Mouse (Mus musculus) colon, adult 2 months (tissue): ENCODE measurements around the gene Tbl2. TPM values are rescaled to one million over a fixed set of nuclear protein-coding genes. Genes with fewer than 3 reads are reported as not detected.

Experiments used
- polyA plus RNA-seq: library from polyadenylated mRNA; depleted of rRNA; stranded (reverse); fragments of >200 nt; gene quantifications from 2 replicates; pipeline ENCODE4 v1.2.3, GENCODE M21; 2012; rRNA removed

The Tbl2 gene
- polyA plus RNA-seq = 8.5 and 11.8 TPM in 2 replicates

GRCm38 (mm10) chr5:135149053-135149819, at the start of gene Tbl2:
Tbl2 (plus strand) TSS chr5:135149657.

GRCm38 (mm10) chr5:135168063-135169062, 18.9 kb downstream of the Tbl2 start, which contains the start of gene Bcl7b:
Bcl7b (plus strand) TSS chr5:135168283.

GRCm38 (mm10) chr5:135186621-135187348, 37.3 kb downstream of the Tbl2 start, which contains the start of gene Baz1b:
Baz1b (plus strand) TSS chr5:135187264.

Other genes starting within 250 kb of the Tbl2 start
- gene Tmem270, start 242.9 kb upstream of the Tbl2 start, polyA plus RNA-seq = not detected in 2 replicates
- gene Cldn13, start 234.1 kb upstream of the Tbl2 start, polyA plus RNA-seq = 0.17 TPM in 1 of 2 replicates, not detected in the other
- gene Mettl27, start 217.3 kb upstream of the Tbl2 start, polyA plus RNA-seq = 14.2 and 20.2 TPM in 2 replicates
- 171 and 209 TPM in 2 replicates for gene Cldn4, start 202.7 kb upstream of the Tbl2 start, polyA plus RNA-seq
- 2,205 and 2,501 TPM in 2 replicates for gene Cldn3, start 163.4 kb upstream of the Tbl2 start, polyA plus RNA-seq
- gene Abhd11, start 140.5 kb upstream of the Tbl2 start, polyA plus RNA-seq = 132 and 144 TPM in 2 replicates
- 8.4 and 9.9 TPM in 2 replicates for gene Stx1a, start 126.2 kb upstream of the Tbl2 start, polyA plus RNA-seq
- gene Dnajc30, start 85.5 kb upstream of the Tbl2 start, polyA plus RNA-seq = 46.0 and 58.3 TPM in 2 replicates
- gene Bud23, start 84.7 kb upstream of the Tbl2 start, polyA plus RNA-seq = 54.6 and 73.2 TPM in 2 replicates
- gene Vps37d, start 71.4 kb upstream of the Tbl2 start, polyA plus RNA-seq = 3.1 and 4.0 TPM in 2 replicates
- gene Mlxipl, start 59.8 kb upstream of the Tbl2 start, polyA plus RNA-seq = 43.4 and 51.1 TPM in 2 replicates
- gene Bcl7b, start 18.6 kb downstream of the Tbl2 start, polyA plus RNA-seq = 27.8 and 32.4 TPM in 2 replicates
- 16.3 and 18.2 TPM in 2 replicates for gene Baz1b, start 37.6 kb downstream of the Tbl2 start, polyA plus RNA-seq
- 8.6 and 14.8 TPM in 2 replicates for gene Fzd9, start 101.6 kb downstream of the Tbl2 start, polyA plus RNA-seq
- not detected in 2 replicates for gene Fkbp6, start 200.4 kb downstream of the Tbl2 start, polyA plus RNA-seq
- 0.12 TPM in 1 of 2 replicates, not detected in the other for gene Trim50, start 203.6 kb downstream of the Tbl2 start, polyA plus RNA-seq
- 22.9 and 26.8 TPM in 2 replicates for gene Nsun5, start 220.3 kb downstream of the Tbl2 start, polyA plus RNA-seq
- gene Pom121, start 244.9 kb downstream of the Tbl2 start, polyA plus RNA-seq = 16.1 and 23.1 TPM in 2 replicates